Mouse (Mus musculus) embryo, embryonic 11.5 days (tissue): ENCODE measurements at regions not wholly inside any gene's neighbourhood (a gene's known extent, or its start where the extent isn't known, plus 50 kb on each side); places are given as distances from the start of the nearest gene placed in this dataset.

ENCODE experiments used
- DNase-seq: peaks from one replicate; pipeline ENCODE4 v3.0.0-alpha.2; 2012; ENCODE audit warnings: low read depth, low spot score

- no peak for DNase-seq
Measured at GRCm38 (mm10) chr2:178643841-178644240, 213.5 kb downstream of the Cdh26 start.

GRCm38 (mm10) chr2:178660071-178660470 is 229.7 kb downstream of the Cdh26 start:
- DNase-seq, result no peak

GRCm38 (mm10) chr2:178662396-178662795 is 232.1 kb downstream of the Cdh26 start:
- DNase-seq, result no peak

- peak; percentile 49 for DNase-seq
Measured at GRCm38 (mm10) chr2:178664977-178665376, 234.6 kb downstream of the Cdh26 start.

GRCm38 (mm10) chr2:178668451-178668850 is 238.1 kb downstream of the Cdh26 start:
- no peak for DNase-seq

- no peak for DNase-seq
Measured at GRCm38 (mm10) chr2:178670952-178671351, 240.6 kb downstream of the Cdh26 start.

GRCm38 (mm10) chr2:178673621-178674020 is 243.3 kb downstream of the Cdh26 start:
- DNase-seq, result no peak

- no peak for DNase-seq
Measured at GRCm38 (mm10) chr2:178674621-178675020, 244.3 kb downstream of the Cdh26 start.

- DNase-seq, result no peak
Measured at GRCm38 (mm10) chr2:178676970-178677369, 246.6 kb downstream of the Cdh26 start.

- no peak for DNase-seq
Measured at GRCm38 (mm10) chr2:178680368-178680767, 250.0 kb downstream of the Cdh26 start.

- DNase-seq, result no peak
Measured at GRCm38 (mm10) chr2:178684026-178684958, 254.0 kb downstream of the Cdh26 start.

- no peak for DNase-seq
Measured at GRCm38 (mm10) chr2:178685211-178685610, 254.9 kb downstream of the Cdh26 start.

GRCm38 (mm10) chr2:178686167-178686601 is 255.9 kb downstream of the Cdh26 start:
- DNase-seq, result no peak

GRCm38 (mm10) chr2:178688586-178688985 is 258.3 kb downstream of the Cdh26 start:
- no peak for DNase-seq

GRCm38 (mm10) chr2:178691190-178691864 is 261.0 kb downstream of the Cdh26 start:
- DNase-seq, result no peak

GRCm38 (mm10) chr2:178691865-178692228 is 261.5 kb downstream of the Cdh26 start:
- DNase-seq, result no peak

- no peak for DNase-seq
Measured at GRCm38 (mm10) chr2:178692231-178692630, 261.9 kb downstream of the Cdh26 start.

GRCm38 (mm10) chr2:178698648-178699047 is 268.3 kb downstream of the Cdh26 start:
- no peak for DNase-seq

GRCm38 (mm10) chr2:178700825-178701224 is 270.5 kb downstream of the Cdh26 start:
- DNase-seq, result no peak

GRCm38 (mm10) chr2:178704510-178704909 is 274.2 kb downstream of the Cdh26 start:
- DNase-seq, result no peak

GRCm38 (mm10) chr2:178708649-178709048 is 278.3 kb downstream of the Cdh26 start:
- no peak for DNase-seq

GRCm38 (mm10) chr2:178709192-178709881 is 279.0 kb downstream of the Cdh26 start:
- no peak for DNase-seq
